Mouse (Mus musculus) ES-E14 (cell line): ENCODE measurements around the gene Lrrc26. TPM values are rescaled to one million over a fixed set of nuclear protein-coding genes. Genes with fewer than 3 reads are reported as not detected.
A peak's percentile ranks its signal among the peaks of the same experiment; 100 is the strongest.

ENCODE experiments used
- DNase-seq: peaks from one replicate; pipeline ENCODE4 v3.0.0-alpha.2; 2013; ENCODE audit warnings: low read depth, low spot score
- H3K27ac ChIP-seq: 2 replicates; pipeline ENCODE4 v1.5.1; 2012; ENCODE audit warnings: low read depth, mild to moderate bottlenecking, low read length, moderate library complexity, mixed read lengths; ENCODE audit not compliant: poor library complexity, insufficient read depth, severe bottlenecking
- H3K36me3 ChIP-seq: 2 replicates; pipeline ENCODE4 v1.6.1; 2012; ENCODE audit warnings: mild to moderate bottlenecking, low read length, moderate library complexity, mixed read lengths; ENCODE audit not compliant: control insufficient read depth, poor library complexity, insufficient read depth, severe bottlenecking
- H3K4me1 ChIP-seq, 2 experiments: fragments of 150-350 bp in 1 of 2; sonication (generic) in 1 of 2; 2 replicates each; pipeline ENCODE4 v1.6.1; 2012; ENCODE audit warnings: low read length in 2 of 2, mild to moderate bottlenecking in 1 of 2, mixed read lengths in 1 of 2; ENCODE audit not compliant: control insufficient read depth in 2 of 2, insufficient read depth in 2 of 2, poor library complexity in 1 of 2
- H3K4me3 ChIP-seq, 2 experiments: fragments of 150-350 bp in 1 of 2; sonication (generic) in 1 of 2; 2 replicates each; pipeline ENCODE4 v1.5.1; 2012; ENCODE audit warnings: low read length in 2 of 2, low read depth in 1 of 2, mild to moderate bottlenecking in 1 of 2, mixed read lengths in 1 of 2; ENCODE audit not compliant: insufficient read depth in 1 of 2, poor library complexity in 1 of 2, severe bottlenecking in 1 of 2
- H3K9ac ChIP-seq: 2 replicates; pipeline ENCODE4 v1.6.1; 2012; ENCODE audit warnings: low read depth, mild to moderate bottlenecking, low read length, mixed read lengths; ENCODE audit not compliant: poor library complexity, insufficient read depth, severe bottlenecking
- H3K9me3 ChIP-seq: fragments of 150-350 bp; sonication (generic); 2 replicates; pipeline ENCODE4 v1.6.1; 2012; ENCODE audit warnings: low read depth, mild to moderate bottlenecking, low read length; ENCODE audit not compliant: control insufficient read depth, insufficient read depth
- CHD2 ChIP-seq: IDR thresholded peaks from 2 replicates; pipeline ENCODE4 v1.6.1; 2014; ENCODE audit warnings: mild to moderate bottlenecking, low read depth, low read length, inconsistent platforms
- HCFC1 ChIP-seq: IDR thresholded peaks from 2 replicates; pipeline ENCODE4 v1.6.1; 2012; ENCODE audit warnings: low read length, inconsistent platforms, borderline replicate concordance; ENCODE audit not compliant: insufficient read depth
- MAFK ChIP-seq: IDR thresholded peaks from 2 replicates; pipeline ENCODE4 v1.6.1; 2014; ENCODE audit warnings: mild to moderate bottlenecking, low read depth, low read length, inconsistent platforms; ENCODE audit not compliant: insufficient read depth
- ZC3H11A ChIP-seq: IDR thresholded peaks from 2 replicates; pipeline ENCODE4 v1.6.1; 2012; ENCODE audit warnings: low read depth, mild to moderate bottlenecking, inconsistent platforms, low read length, borderline replicate concordance
- ZNF384 ChIP-seq: IDR thresholded peaks from 2 replicates; pipeline ENCODE4 v1.6.1; 2012; ENCODE audit warnings: low read depth, low read length, inconsistent platforms
- in situ Hi-C, 2 experiments: fragments of 600-800 bp; cut with MboI; formaldehyde crosslinking; loops; one replicate each; pipeline ENCODE4 v1.15.1; 2025; ENCODE audit warnings: low sequenced_read_pairs in 2 of 2, inconsistent platforms in 1 of 2; ENCODE audit not compliant: unreplicated experiment in 2 of 2
- total RNA-seq: library from RNA; depleted of rRNA; stranded (reverse); fragments of 300-350 nt; gene quantifications from 2 replicates; pipeline ENCODE4 v1.2.3, GENCODE M21; 2012

Lrrc26 gene
- total RNA-seq, 1 experiment, result not detected

- Histone ChIP-seq H3K9ac (no peak overlapping the region), H3K36me3 (no peaks in the 10 kb centered on the region), H3K4me3 (no peak overlapping the region), H3K9me3 (no peaks in the 10 kb centered on the region), H3K27ac (no peak overlapping the region), H3K4me1 (peaks cover 3 to 4% of the 10 kb centered on the region in 2 experiments; a peak in 3 of 4 replicates)
- no peak for TF ChIP-seq MAFK
- no peak for TF ChIP-seq HCFC1
- TF ChIP-seq ZC3H11A, result no peak
- no peak for TF ChIP-seq CHD2
- peak; percentile 54; the same call in 1 of the 2 replicates for TF ChIP-seq ZNF384
- in situ Hi-C loops, result no loop called here
- DNase-seq, result no peak
These were observed 30.4 kb downstream of the Lrrc26 start for GRCm38 (mm10) chr2:25320084-25320483.

DNA sequence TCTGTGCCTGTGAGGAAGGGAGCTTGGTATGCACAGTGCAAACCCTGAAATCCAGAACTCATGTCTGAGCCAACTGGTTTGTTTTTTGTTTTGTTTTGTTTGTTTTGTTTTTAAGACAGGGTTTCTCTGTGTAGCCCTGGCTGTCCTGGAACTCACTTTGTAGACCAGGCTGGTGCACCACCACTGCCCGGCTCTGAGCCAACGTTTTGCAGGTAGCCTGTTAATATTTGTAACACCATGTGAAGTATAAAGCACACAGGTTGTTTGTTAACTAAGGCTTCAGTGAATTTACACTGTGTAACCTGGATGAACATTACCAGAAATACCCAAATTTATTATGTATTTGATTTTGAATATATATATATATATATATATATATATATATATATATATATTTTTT, 36.3 kb downstream of the Lrrc26 start:
- H3K9ac ChIP-seq, result no peak overlapping the region
- DNase-seq, result no peak
- H3K4me1 ChIP-seq, result peaks cover 1 to 3% of the 10 kb centered on the region in 2 experiments; a peak in 2 of 4 replicates
- no peaks in the 10 kb centered on the region for H3K36me3 ChIP-seq
- H3K27ac ChIP-seq, result no peak overlapping the region
- no peaks in the 10 kb centered on the region for H3K9me3 ChIP-seq
- no peak for TF ChIP-seq HCFC1
- TF ChIP-seq ZC3H11A, result no peak
- TF ChIP-seq MAFK, result no peak
- no peak for TF ChIP-seq CHD2
- in situ Hi-C loops, result no loop called here
- H3K4me3 ChIP-seq, result no peak overlapping the region

GRCm38 (mm10) chr2:25328440-25328839, 38.7 kb downstream of the Lrrc26 start:
- H3K27ac ChIP-seq, result no peak overlapping the region
- in situ Hi-C loops, result no loop called here
- H3K36me3 ChIP-seq, result no peaks in the 10 kb centered on the region
- no peak overlapping the region for H3K4me3 ChIP-seq
- no peak overlapping the region for H3K9ac ChIP-seq
- TF ChIP-seq ZNF384, result no peak
- TF ChIP-seq CHD2, result no peak
- TF ChIP-seq ZC3H11A, result peak; percentile 36; the same call in 1 of the 2 replicates
- TF ChIP-seq MAFK, result no peak
- H3K9me3 ChIP-seq, result no peaks in the 10 kb centered on the region
- H3K4me1 ChIP-seq, result peaks cover 0 to 1% of the 10 kb centered on the region in 2 experiments; a peak in 2 of 4 replicates
- peak; percentile 71 for DNase-seq

GRCm38 (mm10) chr2:25331470-25331869, 41.8 kb downstream of the Lrrc26 start:
- peak overlapping the region; percentile 85 to 93 for H3K4me3 ChIP-seq
- in situ Hi-C loops, result no loop called here
- no peak overlapping the region for H3K27ac ChIP-seq

More at GRCm38 (mm10) chr2:25331470-25331869, 41.8 kb downstream of the Lrrc26 start:
- Histone ChIP-seq H3K36me3 (peaks cover 18% of the 10 kb centered on the region), H3K9me3 (no peaks in the 10 kb centered on the region), H3K9ac (peak overlapping the region; percentile 90; the same call in 1 of the 2 replicates), H3K4me1 (peaks cover 0 to 4% of the 10 kb centered on the region in 2 experiments; a peak in 1 of 4 replicates)
- no peak for DNase-seq
- TF ChIP-seq ZNF384, result no peak; the same call in 1 of the 2 replicates
- TF ChIP-seq HCFC1, result no peak
- TF ChIP-seq MAFK, result no peak
- TF ChIP-seq CHD2, result no peak
- TF ChIP-seq ZC3H11A, result no peak
